Mouse (Mus musculus) retina, embryonic 14.5 days (tissue): ENCODE data around the gene Nrp2.

Experiments
- DNase-seq: peaks from one replicate; pipeline ENCODE4 v3.0.0-alpha.2; 2015; ENCODE audit warnings: low spot score

The Nrp2 gene

DNA sequence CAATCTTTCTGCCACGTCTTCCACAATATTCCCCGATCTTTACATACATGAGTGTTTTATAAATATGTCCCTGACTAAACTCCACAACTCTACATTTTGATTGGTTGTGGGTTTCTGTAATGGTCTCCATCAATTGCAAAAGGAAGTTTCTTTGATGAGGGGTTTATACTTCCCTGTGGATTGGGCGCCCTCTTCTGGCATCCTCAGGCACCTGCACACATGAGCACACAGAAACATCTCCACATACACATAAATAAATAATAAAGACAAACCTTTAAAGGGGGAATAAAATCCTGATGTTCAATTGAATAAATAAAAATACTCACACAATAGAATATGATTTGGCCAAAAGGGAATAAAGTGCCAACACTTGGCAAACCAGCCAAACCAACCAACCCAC lies 117.1 kb downstream of the Nrp2 start:
- DNase-seq, result peak; percentile 49

DNA sequence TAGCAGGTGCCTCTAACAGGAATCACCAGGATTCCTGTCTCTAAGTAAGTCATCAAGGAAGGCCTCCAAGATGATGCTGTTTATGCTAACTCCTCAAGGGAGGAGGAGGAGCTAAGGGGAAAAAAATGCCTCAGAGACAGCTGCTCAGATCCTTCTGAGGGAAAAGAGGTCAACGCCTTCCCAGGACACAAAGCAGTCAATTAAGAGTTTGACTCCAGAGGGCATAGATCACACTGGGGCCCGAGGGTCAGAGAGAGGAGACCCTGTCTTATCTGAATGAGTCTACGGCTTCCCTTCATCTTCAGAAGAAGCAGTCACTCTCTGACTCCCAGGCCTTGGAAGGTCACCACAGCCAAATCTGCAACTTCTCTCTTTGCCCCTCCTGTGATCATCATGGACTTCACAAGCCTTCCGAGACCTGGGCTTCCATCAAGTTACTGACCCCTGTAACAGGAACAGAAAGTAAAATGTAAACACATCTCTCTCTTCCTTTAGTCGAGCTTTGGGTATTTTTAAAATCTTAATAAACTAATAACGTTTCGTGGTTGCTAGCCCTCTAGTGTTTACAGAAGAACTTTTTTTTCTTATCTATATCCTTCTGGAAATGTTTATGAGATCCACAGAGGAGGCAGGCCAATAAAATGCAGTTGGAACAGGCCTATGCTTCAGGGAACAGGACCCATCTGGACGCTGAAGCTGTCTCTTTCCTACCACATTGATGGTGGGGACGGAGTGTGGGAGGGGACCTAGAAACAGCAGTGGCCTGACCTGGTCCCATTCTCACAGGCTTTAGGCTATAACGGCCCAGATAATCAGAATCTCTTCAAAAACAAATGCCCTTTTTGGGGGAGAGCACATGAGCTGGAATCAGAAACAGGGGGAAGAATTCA lies 118.7 kb downstream of the Nrp2 start:
- DNase-seq, result peak; percentile 56

DNA sequence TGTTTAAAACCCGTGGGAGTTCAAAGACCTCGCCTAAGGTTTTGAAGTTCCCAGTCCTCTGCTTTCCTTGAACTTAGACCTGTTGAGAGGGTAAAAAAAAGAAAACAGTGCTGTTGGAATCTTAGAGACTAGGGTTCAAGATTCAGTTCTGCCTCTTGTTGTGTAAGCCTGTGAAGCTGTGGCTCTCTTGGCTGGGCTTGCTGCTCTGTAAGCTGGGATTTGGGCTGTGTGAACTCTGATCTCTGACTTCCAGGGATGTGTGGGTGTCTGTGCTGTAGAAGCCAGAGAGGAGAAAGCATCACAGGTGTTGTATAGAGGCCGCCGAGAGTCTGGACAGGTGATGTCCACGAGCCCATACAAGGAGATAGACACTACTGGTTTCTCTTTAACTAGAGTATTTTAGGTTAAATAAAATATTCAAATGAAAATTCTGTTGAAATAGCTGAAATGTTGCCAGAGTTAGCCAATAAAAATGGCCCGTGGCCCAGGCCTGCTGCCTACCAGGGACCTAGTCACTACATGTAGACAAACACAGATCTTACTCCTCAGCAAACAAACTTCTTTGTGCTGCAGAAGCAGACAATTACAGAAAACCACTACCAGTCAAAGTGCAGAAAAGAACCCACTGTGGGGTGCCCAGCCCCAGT lies 120.6 kb downstream of the Nrp2 start:
- no peak for DNase-seq

DNA sequence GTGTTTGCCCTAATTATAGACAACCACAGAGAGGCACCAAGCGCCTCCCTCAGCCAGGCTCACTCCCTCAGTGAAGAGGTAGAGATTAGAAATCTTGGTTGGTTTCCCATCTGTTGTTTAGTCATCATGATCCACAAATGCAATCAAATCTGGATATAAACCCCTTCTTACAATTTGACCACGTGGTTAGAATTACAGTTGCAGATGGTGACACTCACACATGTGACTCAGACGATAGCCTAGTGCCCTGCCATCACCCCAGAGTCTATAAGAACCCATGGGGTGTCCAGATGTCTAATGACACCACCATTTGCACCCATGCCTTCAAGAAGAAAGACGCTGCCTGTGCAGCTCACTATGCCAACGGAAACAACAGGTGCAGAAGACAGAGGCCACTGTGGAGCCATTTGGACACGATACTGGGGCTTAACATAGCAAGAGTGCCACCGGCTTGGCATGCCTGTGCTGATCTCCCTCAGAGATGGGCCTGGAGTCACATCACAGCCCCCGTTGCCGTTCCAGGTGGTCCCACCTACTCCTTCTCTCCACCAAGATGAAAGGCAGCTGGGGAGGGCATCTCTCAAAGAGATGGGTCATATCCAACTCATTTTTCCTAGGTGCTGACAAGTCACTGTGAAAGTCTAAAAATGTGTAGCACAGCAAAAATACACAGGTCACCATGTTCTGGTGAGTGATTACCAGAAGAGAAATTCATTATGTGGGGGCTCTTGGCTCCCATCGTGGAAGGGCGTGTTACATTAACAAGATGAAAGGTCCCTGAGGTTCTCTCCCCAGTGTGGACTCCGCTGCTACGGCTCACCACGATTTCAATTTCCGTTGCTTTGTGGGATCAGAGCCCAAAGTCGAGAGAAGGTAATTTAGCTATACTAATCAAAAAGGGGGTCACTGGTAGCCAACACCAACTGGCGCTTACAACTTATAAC lies 123.0 kb downstream of the Nrp2 start:
- peak; percentile 24 for DNase-seq

DNA sequence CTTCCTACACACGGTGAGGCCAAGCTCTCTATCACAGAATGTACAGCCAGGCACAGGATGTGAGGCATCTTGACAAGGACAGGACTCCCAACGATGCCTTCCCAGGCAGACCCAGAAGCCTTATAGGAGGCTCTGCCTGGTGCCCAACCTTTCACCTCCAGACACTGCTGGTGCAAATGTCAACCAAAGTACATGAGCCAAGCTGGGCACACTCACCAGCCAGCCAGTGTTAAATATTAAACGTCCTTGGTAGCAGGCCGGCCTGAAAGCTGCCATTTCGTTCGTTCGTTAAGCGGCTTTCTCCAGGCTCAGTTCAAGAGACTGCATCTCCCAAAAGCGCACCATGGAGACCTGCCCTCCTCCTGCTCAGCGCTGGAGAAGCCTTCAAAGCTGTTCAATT lies 124.2 kb downstream of the Nrp2 start:
- DNase-seq, result no peak

DNA sequence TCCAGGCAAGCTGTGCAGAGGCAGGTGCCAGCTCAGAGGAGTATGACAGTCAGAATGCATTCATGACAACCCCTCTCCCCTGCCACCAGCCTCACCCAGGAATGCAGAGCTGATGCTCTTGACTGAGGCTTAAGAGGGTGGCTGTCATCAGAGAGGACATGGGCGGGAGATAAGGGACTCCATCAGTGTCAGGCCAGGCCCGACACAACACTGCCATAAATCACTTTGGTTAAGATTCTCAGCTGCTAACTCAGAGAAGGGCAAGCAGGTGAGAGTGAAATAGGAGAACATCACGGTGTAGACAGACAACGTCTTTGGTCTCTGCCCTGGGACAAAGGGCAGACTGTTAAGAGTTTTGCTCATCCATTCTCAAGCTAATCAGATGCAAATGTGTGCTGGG lies 125.1 kb downstream of the Nrp2 start:
- no peak for DNase-seq

DNA sequence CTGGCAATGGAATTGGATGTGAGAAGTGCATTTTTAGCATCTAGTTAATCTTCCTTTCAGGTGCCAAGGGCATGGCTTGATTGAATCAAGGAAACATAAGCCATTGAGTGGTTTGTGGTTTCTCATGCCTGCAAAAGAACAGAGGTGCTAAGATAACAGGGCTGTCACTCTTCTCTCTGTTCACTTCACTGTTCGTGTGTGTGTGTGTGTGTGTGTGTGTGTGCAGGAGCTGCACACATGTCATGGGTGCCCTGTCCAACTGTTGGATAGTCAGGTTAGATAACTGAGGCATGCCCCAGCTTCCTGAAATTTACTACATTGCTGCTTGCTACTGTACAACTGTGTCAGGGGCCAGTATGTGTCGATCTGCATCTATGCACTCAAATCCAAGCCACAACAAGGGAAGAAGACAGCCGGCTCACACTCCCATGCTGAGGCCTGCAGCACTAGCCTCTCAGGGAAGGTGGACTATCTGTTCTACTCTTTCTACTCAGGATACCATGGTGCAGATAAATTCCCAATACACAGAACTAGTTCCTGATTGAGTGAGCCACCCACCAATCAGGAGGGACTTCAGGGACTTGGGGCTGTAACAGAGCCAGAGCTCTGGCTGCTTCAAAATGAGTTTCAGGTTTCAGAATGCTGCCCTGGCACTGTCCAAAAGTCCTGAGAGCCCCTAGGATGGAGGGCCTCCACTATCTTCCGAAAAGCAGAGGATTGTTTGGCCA lies 126.8 kb downstream of the Nrp2 start:
- DNase-seq, result no peak

DNA sequence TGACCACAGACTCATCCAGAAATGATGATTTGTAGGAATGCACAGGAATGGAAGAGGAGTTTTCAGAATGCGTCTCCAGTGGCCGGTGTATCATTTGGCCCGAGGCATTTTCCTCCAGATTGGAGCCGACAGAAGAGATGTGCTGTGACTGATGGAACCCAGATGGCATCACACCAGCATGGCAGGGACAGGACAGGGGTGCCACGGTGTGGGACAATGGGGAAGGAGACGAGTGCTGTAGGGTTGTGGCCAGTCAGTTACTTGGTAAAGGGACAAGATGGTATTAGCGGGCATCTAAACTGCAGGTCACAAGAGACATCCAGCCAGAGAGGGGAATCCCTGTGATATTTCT lies 127.3 kb downstream of the Nrp2 start:
- no peak for DNase-seq

DNA sequence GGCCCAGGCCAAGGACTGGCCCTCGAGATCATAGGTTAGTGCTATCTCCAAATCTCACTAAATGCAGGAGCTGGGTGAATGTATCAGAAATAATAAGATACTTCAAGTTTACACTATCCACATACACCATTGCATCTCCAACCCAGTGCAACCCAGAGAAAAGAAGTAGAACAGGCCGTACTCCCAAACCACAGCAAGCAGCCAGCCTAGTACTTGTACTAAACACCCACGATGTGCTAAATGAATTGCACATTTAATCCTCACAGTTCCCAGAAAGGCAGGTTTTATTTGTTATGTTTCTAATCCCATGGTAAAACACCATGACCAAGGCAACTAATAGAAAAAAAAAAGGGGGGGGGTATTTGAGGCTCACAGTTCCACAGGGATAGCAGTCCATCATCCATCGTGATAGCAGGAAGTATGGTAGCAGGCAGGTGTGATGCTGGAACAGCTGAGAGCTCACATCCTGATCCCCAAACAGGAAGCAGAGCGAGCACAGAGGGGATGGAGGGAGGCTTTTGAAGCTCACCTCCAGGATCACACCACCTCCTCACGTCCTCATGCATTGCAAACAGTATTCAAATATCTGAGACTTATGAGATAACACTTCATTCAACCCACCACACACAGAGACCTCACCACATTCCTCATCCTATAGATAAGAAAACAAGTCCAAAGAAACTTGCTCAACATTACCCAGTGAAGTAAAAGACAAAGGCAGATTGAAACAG lies 128.8 kb downstream of the Nrp2 start:
- no peak for DNase-seq

DNA sequence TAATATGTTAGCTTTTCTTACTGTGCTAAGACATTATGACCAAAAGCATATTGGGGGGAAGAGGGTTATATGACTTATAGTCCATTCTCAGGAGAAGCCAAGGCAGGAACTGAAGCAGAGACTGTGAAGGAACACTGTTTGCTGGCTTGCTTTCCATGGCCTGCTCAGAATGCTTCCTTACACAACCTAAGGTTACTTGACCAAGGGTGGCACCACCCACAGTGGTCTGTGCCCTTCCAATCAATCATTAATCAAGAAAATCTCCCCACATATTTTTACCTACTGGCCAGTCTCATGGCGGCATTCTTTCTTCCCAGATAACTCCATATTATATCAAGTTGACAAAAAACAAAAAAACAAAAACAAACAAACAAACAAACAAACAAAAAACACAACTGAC lies 130.3 kb downstream of the Nrp2 start:
- DNase-seq, result no peak

DNA sequence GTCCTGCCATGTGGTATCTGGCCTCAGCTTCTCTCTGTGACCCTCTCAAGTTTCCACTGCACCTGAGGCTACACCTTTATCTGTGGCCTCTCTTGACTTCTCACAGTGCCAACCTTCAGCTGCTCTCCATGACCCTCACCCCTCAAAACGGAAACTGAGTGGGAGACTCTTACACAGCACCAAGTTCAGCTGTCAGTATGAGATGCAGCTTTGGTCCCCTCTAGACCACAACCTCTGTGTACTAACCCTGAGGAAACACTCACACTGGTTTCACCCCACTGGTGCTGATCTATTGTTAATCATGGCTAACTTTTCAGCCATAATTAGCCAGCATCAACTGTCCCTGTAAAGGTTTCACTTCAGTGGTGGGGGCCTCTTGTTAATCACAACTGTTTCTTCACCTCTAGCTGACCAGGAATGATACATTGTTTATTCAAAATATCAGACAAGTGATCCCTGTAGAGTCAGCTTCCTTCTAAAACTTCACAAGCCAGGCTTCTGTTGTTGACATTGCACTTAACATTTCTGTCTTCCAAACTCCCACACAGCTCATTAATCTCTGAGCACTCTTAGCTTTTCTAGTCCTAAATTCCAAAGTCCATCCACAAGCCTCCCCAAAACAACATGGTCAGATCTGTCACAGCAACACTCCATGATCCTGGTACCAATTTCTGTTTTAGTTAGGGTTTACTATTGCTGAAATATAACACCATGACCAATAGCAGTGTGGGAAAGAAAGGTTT lies 131.5 kb downstream of the Nrp2 start:
- no peak for DNase-seq

DNA sequence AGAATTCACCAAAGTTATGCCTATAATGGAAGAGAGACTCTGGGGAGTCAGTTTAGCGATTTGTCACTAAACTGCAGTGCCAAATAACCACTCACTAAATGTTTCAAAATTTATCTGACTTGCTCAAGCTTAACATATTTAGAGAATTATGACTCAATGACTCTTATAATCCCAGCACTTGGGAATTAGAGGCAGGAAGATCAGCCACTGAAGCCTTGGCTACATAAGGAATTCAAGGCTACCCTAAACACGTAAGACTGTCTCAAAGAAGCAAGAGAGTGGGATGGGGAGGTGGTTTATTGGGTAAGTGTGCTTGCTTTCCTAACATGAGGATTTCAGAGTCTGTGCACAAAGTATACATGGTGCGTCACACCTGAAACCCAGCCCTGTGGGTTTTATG lies 135.0 kb downstream of the Nrp2 start:
- DNase-seq, result no peak

DNA sequence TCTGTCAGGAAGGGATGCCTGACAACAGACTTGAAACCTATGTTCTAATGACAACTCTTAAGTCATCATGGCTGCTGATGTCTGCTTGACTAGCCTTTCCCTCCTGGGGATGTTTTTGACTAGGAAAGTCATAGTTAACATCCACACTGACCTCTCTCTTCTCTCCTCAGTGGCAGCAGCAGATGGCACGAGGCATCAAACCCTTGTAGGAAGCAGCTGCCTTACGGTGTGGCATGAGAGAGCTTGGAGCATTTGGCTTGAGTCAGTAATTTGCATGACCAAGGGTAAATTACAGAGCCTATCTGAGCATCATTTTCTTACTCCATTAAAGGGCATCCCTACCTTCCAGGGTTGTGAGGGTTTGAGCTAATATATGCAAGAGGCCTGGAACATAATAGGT lies 135.5 kb downstream of the Nrp2 start:
- no peak for DNase-seq

DNA sequence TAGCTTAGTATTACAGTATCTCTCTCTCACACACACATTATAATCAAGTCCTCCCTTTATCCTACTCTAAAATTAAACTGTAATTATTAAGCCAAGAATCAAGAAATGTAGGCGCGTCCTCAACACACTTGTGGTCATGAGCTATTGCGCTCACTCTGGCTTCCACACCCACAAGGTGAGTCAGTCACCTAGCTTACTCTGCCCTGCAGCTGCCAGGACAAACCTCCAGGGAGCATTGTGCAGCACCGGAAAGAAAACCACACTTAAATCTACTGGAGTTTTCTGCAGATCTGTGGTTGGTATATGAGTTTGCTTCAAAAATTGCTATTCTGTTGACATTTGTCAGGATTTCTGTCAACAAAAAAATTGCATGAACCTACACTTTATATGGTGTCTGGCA lies 140.1 kb downstream of the Nrp2 start:
- DNase-seq, result no peak

DNA sequence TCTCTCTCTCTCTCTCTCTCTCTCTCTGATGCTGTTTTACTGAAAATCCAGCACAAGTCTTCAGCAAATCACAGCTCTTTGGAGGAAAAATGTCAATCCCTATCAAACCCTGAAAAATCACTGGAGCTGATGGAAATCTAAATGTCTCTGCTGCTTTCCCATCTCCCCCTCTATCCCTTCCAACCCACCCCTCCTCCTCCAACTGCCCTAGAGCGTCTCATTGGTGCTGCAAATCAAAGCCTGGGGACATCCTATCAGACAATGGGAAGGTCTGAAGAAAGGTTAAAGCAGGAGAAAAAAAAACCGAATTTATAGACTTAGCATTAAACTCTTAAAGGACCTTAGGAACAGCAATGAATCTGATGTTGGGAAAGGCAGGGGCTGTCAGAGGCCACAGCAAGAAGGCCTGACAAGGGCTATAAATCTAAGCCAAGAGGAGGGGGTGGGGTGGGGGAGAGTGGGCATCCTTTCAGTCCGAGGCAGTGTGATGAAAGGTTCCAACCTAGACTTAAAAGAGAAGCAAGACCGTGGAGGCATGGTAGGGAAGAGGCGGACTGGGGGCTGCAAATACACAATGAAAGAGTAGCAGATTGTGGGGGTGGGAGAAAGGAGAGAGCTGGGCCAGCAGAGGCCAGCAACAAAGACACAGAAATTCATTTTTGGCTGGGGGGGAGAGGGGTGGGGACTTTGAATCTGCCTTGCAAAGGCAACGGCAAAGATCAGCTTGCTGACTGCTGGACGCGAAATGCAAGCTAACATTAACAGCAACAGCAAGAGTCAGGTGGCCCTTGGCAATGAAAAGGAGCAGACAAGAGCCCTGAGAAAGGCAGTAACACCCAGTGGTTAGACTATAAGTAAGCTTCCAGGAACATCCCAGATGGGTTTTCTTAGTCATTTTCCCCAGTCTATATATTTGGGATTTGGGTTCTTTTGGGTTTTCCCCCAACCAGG lies 148.2 kb downstream of the Nrp2 start:
- peak; percentile 23 for DNase-seq

DNA sequence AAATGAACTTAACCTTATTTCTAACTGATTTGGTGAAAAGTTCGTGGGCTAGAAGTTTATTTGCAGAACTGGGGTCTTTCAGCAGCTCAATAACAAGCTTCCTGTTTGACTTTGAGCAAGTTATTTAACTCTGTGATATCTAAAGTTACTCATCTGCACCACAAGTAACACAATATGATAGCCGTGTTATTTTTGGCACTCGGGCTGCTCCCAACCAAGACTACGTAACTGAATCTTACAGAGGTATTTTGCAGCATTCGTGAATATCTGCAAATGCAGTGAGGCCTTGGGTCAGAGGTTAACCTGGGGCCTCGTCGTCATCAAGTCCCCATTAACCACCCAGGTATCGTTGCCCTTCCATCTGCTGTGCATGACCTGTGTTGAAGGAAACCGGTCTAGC lies 150.3 kb downstream of the Nrp2 start:
- DNase-seq, result no peak

DNA sequence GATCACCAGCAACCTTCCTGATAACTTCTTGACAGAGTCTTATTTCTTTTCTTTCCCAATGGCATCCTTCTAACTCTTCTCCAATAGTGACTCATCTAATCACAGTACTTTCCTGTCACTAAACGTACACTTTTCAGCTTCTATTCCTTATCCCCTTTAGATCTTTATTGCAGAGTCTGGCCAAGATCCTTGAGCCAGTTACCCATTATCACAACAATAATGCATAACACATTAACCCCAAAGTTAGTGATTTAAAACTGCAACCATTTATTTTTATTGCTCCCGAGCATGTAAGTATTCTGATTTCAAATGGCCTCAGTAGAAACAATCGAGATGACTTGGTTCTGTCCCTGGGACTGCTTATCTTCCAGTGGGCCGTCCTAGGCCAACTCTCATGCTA lies 150.9 kb downstream of the Nrp2 start:
- no peak for DNase-seq

DNA sequence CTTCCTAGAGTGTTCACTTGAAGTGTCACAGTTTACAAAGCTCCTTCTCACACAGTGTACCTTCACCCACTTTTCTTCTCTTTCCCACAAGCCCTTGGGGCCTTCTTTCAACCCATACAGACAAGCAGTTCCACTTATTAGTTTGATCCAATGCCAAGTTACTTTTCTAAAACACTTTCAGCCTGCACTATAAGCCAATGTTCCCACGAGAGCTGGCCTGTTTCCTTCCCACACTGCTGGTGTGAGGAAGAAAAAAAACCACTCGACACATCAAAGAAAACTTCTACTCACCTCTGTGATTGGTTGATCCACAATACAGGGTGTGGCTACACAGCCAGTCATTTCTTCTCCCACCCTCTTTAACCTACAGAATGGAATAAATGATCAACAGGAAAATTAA lies 156.0 kb downstream of the Nrp2 start:
- no peak for DNase-seq

DNA sequence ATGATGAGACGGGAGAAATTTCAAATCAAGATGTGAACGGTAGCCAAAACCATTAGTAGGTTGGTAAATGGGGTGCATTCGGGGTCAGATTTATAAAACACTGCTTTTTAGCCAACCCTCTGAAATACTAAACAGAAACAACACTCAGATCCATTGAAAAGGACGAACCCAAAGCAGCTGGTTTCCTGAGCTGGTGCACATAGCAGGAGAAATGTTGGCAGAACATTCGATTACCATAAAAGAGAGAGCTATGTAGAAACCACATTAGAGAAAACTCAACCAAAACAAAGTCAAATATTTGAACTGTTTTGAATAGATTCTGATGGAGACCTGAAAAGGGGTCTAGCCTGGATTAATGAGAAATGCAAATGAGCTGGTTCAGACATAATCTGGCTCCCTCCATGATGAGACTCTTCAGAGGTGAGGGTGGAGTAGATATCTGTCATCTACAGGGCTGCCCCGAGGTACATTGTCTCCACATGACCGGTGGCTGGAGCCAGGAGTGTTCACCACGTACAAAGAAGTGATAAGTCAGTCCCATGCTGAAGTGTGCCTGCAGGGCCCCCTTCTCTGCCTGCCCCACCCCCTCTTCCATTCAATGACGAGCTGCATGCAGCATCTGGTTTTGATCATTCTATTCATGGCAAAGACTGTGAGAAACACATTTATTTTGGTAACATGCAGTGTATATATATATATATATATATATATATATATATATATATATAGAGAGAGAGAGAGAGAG lies 156.6 kb downstream of the Nrp2 start:
- DNase-seq, result no peak
